Mouse (Mus musculus) ES-Bruce4 (cell line): ENCODE data around the gene H2-DMa.

ENCODE experiments used
- CTCF ChIP-seq: IDR thresholded peaks from one replicate; pipeline ENCODE4 v1.8.1; 2011; ENCODE audit warnings: low read depth, low read length
- EP300 ChIP-seq: IDR thresholded peaks from 2 replicates; pipeline ENCODE4 v1.6.1; 2011; ENCODE audit warnings: low read depth, low read length; ENCODE audit not compliant: insufficient read depth
- POLR2A ChIP-seq: IDR thresholded peaks from one replicate; pipeline ENCODE4 v1.8.1; 2011; ENCODE audit warnings: low read length; ENCODE audit not compliant: insufficient read depth

- no peak for TF ChIP-seq POLR2A
- no peak for TF ChIP-seq CTCF
- no peak for TF ChIP-seq EP300
Measured at GRCm38 (mm10) chr17:34139416-34139815, 20.1 kb downstream of the H2-DMa start.
